Mouse (Mus musculus) hindlimb bud, embryonic 11.5 days (tissue): Measurements from ENCODE around the gene Cand2.

Experiments
- DNase-seq: peaks from one replicate; pipeline ENCODE4 v3.0.0-alpha.2; 2012; ENCODE audit warnings: low read depth, low spot score; ENCODE audit errors: extremely low spot score

Cand2 gene

DNA sequence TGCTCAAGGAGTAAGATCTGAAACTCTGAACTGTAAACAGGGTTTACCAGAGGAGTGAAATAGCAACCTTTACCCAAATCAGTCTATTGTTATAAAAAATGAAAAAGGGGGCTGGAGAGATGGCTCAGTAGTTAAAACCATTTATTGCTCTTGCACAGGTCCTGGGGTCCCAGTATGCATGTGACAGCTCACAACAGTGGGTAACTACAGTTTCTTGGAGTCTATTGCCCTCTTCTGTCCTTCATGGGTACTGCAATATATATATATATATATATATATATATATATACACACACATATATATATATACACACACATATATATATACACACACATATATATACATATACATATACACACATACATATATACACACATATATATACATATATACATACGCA, 1.7 kb upstream of the Cand2 start:
- no peak for DNase-seq

DNA sequence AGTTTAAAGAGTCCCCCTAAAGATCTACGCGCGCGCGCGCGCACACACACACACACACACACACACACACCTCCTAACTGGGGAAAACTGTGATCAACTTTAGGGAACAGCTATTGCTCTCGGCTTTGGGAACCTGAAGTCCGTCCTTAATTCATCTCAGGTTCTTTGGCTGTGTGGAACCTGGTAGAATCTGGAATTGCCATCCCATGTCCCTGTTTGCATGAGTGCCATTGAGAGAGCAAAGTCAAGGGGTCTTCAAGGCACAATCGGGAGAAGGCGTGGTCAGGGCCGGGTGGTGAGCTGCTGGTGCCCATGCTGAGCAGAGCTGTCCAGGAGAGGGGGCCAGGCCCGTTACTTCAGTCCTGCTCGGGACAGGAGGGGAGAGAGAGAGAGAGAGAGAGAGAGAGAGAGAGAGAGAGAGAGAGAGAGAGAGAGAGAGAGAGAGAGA, 348 bp upstream of the Cand2 start:
- DNase-seq: peak; percentile 78

DNA sequence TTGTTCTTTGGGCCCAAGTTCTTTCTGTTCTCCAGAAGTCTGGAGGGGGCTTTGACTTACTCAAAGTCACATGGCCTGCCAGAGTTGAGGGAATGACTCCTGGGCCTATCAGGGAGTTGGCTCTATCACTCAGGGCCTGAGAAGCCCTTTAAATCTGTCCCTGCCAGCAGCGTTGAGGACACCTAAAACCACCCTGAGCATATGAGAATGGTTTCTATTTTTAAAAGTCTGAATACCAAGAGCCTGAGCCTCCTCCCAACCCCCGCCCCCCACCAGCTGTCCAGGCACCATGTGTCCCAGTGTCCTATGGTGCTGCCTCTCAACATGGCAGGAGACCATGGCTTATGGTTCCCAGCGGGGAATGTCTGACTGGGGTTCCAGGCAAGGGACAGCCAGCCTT, 1.5 kb downstream of the Cand2 start:
- no peak for DNase-seq

DNA sequence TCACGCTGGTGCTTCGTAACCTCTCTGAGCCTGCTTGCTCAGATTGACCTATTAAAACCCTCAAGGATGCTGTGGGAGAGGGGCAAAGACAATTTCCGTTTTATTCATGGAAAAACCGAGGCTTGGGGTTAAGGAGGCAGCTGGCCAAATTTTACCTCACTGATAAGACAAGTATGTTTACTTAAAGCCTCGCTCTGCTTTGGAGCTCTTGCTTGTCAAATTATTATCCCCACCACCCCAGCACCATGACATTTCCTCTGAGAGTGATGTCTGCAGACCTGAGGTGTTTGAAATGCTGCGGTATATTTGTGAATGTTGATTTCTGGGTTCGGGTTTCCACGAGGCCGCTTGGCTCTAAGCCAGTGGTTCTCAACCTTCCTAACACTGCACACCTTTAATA, 2.0 kb downstream of the Cand2 start:
- DNase-seq: no peak

DNA sequence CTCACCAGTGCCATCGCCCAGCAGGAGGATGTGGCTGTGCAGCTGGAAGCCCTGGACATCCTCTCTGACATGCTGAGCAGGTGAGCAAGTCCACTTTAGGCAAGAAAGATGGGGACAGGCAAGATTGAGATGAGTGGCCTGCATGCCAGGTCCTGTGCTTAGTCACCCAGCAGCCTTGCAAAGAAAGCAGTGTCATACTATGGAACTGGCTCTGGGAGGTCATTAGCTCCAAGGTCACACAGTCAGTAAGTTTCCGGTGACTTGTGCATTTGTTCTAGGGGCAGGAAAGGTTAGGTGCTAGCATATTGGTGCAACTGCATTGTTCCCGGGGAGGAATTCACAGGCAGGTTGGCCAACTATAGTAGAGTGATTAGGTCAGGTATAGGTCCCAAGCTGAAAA, 8.4 kb downstream of the Cand2 start:
- DNase-seq: no peak

DNA sequence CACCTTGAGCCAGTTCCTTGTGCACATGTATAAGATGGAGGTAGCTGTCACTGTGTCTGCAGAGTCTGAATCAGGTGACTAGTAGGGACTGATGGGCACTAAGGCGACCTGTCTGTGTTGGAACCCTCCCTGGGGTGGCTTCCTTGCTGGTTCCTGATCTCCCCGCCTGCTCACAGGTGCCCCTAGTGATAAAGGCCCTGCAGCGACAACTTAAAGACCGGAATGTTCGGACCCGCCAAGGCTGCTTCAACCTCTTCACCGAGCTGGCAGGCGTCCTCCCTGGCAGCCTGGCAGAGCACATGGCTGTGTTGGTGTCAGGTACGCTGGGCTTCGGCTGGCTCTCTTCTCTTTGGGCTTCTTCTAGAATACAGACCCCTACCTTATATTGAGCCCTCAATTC, 16.7 kb downstream of the Cand2 start:
- DNase-seq: no peak

DNA sequence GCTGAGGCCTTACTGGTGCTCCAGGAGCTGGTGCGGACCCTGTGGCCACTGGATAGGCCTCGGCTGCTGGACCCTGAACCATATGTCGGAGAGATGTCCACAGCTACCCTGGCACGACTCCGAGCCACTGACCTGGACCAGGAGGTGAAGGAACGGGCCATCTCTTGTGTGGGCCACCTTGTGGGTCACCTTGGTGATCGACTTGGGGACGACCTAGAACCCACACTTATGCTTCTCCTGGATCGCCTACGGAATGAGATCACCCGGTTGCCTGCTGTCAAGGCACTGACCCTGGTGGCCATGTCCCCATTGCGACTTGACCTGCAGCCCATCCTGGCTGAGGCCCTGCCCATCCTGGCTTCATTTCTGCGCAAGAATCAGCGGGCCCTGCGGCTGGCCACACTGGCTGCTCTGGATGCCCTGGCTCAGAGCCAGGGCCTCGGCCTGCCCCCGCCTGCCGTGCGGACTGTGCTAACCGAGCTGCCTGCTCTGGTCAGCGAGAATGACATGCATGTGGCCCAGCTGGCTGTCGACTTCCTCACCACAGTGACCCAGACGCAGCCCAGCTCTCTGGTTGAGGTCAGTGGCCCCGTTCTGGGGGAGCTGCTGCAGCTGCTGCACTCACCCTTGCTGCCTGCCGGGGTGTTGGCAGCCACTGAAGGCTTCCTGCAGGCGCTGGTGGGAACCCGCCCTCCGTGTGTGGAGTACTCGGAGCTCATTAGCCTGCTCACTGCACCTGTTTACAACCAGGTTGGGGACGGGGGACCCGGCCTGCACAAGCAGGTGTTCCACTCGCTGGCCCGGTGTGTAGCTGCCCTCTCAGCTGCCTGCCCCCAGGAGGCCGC, 17.7 kb downstream of the Cand2 start:
- no peak for DNase-seq

DNA sequence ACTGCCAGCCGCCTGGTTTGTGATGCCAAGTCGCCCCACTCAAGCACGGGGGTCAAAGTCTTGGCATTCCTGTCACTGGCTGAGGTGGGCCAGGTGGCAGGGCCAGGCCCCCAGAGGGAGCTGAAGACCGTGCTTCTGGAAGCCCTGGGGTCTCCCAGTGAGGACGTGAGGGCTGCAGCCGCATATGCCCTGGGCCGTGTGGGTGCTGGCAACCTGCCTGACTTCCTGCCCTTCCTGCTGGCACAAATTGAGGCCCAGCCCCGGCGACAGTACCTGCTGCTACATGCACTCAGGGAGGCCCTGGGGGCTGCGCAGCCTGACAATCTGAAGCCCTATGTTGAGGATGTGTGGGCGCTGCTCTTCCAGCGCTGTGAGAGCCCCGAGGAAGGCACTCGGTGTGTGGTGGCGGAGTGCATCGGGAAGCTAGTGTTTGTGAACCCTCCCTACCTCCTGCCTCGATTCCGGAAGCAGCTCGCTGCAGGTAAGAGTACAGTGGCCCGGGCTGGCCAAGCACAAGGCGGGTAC, 18.4 kb downstream of the Cand2 start:
- no peak for DNase-seq

DNA sequence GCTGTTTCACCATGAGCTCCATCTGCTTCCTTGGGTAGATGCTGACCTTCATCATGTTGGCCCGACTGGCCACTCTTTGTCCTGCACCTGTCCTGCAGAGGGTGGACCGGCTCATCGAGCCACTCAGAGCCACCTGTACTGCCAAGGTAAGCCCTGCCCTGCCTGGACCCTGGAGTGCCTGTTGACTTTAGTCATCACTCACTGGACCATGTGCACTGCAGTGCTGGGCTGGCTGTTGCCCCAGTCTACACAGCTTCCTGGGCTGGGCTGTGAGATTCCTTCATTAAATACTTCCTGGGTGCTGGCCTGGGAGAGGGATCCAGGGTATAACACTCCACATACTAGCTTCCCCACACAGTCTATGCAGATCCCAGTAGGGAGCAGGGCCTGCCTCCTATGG, 27.5 kb downstream of the Cand2 start:
- DNase-seq: no peak

DNA sequence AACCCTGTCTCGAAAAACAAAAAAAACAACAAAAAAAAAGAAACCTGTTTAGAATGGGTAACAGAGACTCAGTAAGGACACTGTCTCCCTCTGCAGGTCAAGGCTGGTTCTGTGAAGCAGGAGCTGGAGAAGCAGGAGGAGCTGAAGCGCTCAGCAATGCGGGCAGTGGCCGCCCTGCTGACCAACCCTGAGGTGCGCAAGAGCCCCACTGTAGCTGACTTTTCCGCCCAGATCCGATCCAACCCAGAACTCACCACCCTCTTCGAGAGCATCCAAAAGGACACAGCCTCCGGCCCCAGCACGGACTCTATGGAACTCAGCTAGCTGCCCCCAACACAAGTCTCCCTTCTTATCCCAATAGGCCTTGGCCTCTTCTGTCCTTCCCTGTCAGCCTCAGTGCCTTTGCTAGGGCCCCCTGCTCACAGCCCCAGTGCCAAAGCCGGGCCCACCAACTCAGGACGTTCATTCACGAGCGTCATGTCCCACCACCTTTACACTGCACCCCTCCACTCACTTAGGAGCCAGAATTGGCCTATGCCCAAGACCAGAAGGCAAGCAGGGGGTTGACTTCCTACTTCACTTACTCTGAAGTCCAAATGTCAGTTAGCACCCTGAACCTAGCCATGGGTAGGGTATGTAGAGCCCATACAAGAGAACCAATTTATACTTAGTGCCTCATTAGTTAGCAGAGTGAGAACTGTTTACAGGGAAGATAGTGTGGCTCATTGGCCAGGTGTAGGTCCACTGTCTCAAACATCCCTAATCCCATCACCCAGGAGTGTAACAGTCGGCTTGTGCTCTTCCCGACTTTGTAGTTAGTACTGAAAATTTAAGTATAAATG, 29.4 kb downstream of the Cand2 start:
- no peak for DNase-seq

DNA sequence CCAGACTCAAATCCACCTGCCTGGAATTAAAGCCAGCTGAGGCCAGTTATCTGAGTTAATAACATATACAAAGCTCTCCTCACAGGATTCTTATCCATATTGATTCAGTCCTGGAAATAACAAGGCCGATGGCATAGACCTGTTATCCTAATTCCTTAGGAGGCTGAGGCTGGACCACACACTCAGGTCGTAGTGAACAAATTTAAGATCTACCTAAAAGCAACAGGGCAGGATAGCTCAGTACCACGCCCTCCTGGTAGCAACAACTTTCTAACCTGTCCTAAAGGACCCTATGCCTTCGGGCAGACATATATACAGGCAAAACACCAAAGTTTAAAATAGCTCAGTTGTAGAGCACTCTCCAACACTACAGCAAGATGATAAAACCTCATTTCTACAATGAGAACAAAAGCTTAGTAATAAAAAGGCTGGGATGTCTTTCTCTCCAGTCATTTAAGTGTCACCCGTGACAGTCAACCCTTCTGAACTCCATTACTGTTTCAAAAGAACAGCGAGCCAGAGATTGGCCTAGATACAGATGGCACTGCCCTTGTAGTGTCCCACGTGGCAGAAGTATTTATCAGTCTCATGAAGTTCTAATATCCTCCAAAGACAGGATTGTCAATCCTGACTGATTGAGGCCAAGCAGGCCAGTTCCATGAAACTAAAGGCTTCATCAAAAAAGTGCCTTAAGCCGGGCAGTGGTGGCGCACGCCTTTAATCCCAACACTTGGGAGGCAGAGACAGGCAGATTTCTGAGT, 30.3 kb downstream of the Cand2 start:
- DNase-seq: no peak

DNA sequence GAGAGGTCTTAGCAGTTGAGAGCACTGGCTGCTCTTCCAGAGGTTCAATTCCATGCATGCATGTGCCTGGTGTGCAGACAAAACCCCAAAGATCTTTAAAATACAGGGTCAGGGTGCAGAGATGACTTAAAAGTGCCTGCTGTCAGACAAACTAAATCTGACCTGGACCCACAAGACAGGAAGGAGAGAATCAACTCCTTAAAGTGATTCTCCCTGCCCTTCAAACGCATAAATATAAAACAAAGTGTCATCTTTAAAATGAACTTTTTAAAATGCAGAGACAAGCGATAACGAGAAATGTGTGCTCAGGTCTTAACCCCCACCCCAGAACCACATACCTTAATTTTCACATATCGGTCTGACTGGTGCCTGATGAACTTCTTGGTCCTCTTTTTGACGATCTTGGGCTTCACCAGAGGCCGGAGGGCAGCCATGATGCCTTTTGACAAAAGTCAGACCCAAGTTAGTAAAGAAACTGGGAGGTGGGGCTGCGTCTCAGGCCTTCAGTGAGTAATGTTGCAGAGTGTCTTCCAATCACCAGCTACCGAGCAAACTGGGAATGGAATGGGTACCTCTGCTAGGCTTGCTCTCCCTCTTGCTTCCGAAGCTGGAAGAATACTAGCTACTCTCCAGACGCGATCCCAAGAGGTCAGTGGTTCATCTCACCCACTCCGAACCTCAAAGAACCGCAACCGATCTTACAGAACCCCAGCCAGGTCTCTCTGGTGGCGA, 33.3 kb downstream of the Cand2 start:
- DNase-seq: no peak

DNA sequence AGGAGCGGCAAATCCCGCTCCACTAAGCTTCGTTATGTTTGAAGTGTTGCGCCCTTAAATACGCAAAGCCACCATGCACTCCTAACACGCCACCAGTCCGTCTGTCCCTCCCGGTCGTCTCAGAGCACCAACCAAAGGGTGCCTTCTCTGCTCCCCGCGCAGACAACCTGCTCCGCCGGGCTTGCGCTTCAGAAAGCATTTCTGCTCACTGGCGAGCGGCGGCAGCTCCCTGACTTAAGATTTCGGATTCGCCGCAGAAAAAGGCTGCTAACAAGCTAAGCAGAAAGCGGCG, 33.8 kb downstream of the Cand2 start:
- DNase-seq: no peak

DNA sequence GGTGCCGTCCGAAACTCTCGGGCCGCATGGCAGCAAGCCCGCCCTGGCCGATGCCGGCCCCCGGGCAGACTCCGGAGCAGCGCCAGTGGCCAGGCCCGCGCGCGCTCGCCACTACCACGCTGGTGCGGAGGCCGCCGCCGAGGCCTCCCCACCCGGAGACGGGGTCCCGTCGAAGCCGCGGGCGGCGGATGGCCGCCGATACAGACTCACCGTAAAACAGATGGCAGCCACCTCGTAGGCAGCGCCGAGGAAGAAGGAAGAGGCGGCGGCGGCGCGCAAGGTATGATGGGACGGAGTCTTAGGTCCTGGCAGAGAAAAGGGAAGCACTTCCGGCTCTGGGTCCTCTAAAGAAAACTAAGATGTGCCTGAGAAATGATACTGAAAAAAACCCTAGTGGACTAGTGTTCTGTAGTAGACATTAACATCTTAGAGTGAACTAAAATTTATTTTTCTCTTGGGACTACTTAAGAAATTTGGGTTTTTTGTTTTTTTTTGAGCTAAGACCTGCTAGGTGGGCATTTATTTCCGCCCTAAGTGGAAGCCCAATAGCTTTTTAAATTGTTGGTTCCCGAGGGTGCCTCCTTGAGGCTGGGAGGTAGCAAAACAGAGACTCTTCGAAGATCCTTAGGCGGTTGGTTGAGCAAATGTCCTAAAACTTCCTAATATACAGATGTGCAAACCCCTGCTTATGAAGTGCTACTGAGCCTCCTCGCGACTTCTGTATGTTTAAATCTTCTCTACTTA, 34.3 kb downstream of the Cand2 start, which contains the start of gene Rpl32:
Rpl32 (minus strand) TSS at position 260 of the 744 bp plus-strand sequence.
- peak; percentile 98 for DNase-seq

DNA sequence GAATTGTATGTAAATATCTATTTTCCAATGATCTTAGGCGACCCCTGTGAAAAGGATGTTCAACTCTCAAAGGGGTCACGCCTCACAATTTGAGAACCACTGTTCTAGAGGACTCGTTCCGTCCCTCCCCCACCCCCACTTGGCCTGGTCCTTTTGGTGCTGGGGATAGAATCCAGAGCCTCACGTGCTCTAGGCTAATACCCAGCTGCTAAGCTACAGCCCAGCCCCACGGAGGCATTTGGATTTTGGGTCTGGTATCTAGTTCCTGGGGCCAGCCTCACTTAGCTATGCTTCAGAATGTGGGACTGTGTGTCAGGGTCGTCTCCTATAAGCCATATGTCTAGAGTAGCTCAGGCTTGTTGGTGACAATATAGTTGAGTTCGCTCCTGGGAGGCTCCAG, 37.3 kb downstream of the Cand2 start:
- no peak for DNase-seq

DNA sequence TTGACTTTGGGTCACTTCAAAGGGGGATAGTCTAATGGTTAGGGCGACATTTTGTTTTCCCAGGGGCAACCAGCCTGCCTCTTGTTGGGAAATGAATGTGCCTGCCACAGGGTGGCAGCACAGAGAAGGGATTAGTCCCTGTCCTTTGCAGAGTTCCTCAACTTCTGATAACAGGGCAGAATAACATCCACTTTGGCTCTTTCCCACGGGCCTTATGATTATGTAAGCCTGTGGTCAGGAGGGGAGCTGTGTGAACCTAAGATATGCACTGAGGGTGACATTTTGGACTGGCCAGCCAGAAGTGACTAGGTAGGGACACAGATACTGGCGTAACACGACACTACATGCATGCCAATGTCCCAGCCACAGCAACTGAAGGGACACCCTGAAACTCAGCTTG, 39.8 kb downstream of the Cand2 start:
- no peak for DNase-seq

DNA sequence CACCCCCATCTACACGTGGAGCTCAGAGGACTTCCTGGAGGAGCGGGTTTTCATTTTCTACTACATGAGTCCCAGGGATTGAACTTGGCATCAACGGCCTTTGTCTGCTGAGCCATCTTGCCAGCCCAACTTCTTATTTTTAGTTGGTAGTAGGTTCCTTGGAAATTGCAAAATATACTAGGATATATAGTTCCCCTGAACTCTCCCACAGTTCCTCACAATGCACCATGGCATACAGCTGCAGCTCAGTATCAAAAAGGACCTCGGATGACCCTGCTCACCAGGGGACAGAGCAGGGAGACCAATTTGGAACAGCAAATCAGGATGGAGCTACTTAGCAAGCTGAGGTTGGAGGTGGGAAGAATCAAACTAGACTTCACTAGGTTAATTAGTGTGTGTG, 40.7 kb downstream of the Cand2 start:
- DNase-seq: no peak

DNA sequence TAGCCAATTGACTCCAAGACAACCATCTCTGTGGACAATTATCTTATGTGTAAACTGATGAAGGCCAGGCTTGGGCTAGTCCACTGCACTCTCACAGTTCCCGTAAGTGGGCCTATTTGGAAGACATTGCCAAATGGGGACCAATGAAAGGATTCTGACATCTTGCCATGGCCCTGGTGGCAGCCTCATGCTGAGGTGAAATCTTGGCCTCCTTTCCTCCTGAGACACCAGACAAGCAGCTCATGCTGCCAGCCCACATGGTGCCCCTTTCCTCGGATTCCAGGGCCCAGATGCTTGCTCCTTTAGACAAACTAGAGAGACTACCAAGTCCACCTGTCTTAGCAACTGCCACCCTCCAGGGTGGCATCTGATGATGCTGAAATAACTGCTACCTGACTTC, 43.8 kb downstream of the Cand2 start:
- DNase-seq: no peak

DNA sequence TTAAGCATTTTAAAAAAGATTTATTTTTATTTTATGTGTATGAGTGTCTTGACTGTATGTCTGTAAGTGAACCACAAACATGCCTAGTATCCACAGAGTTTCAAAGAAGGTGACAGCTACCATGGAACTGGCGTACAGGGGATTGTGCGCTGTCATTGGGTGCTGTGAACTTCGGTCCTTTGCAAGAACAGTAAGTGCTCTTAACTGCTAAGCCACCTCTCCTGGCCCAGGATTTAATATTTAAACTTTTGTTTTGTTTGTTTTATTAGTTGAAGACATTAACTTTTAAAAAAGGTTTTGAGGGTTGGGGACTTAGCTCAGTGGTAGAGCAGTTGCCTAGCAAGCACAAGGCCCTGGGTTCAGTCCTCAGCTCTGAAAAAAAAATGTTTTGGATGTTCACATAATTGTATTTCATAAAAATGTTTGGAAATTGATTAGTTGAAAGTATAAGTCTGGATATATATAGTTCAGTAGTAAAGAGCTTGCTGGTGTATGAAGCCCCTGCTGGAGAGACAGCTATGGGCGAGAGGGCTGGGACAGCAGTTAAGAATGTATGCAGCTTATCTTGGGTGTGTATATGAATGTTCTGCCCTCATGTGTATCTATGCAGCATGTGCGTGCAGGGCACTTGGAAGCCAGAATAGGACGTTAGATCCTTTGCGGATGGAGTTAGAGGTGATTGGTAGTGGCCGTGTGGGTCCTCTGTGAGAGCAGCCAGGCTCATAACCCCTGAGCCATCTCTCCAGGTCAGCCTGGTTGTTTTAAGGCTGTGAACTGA, 47.1 kb downstream of the Cand2 start:
- no peak for DNase-seq
